Mouse (Mus musculus) telencephalon, adult 2 months (tissue): ENCODE data around the gene Scarb2.
"Not testable (repeated sequence)": the region's sequence is repeated elsewhere in the genome, so short reads cannot be mapped to it uniquely, and the experiment has no call there.

ENCODE experiments used
- DNase-seq: peaks from one replicate; pipeline ENCODE4 v3.0.0-alpha.2; 2011; ENCODE audit warnings: low read depth, low spot score

Gene Scarb2

GRCm38 (mm10) chr5:92506733-92507132 is at the start of gene Scarb2:
TSS of gene Scarb2 (minus strand) at chr5:92506833.
- no peak for DNase-seq

GRCm38 (mm10) chr5:92555905-92556304 is 49.3 kb upstream of the Scarb2 start:
- DNase-seq: no peak

- peak; percentile 40 for DNase-seq
Observed at GRCm38 (mm10) chr5:92554891-92555511, 48.4 kb upstream of the Scarb2 start, which contains the start of gene Fam47e. TSS of gene Fam47e (plus strand) at chr5:92555069.

GRCm38 (mm10) chr5:92554443-92554842 is 47.8 kb upstream of the Scarb2 start:
- no peak for DNase-seq

- DNase-seq: no peak
Observed at GRCm38 (mm10) chr5:92553939-92554338, 47.3 kb upstream of the Scarb2 start.

GRCm38 (mm10) chr5:92552611-92553010 is 46.0 kb upstream of the Scarb2 start:
- no peak for DNase-seq

GRCm38 (mm10) chr5:92539698-92540097 is 33.1 kb upstream of the Scarb2 start:
- no peak for DNase-seq

- no peak for DNase-seq
Observed at GRCm38 (mm10) chr5:92524821-92525258, 18.2 kb upstream of the Scarb2 start.

- DNase-seq: not testable (repeated sequence)
Observed at GRCm38 (mm10) chr5:92521131-92521530, 14.5 kb upstream of the Scarb2 start.

GRCm38 (mm10) chr5:92512066-92512465 is 5.4 kb upstream of the Scarb2 start:
- DNase-seq: no peak

GRCm38 (mm10) chr5:92511256-92511655 is 4.6 kb upstream of the Scarb2 start:
- DNase-seq: no peak

GRCm38 (mm10) chr5:92508853-92509252 is 2.2 kb upstream of the Scarb2 start:
- DNase-seq: no peak

GRCm38 (mm10) chr5:92506301-92506729 is 318 bp downstream of the Scarb2 start:
- no peak for DNase-seq

- peak; percentile 85 for DNase-seq
Observed at GRCm38 (mm10) chr5:92505402-92505865, 1.2 kb downstream of the Scarb2 start.

GRCm38 (mm10) chr5:92504676-92505400 is 1.8 kb downstream of the Scarb2 start:
- DNase-seq: no peak

GRCm38 (mm10) chr5:92503856-92504618 is 2.6 kb downstream of the Scarb2 start:
- DNase-seq: no peak

GRCm38 (mm10) chr5:92503356-92503847 is 3.2 kb downstream of the Scarb2 start:
- DNase-seq: no peak

- no peak for DNase-seq
Observed at GRCm38 (mm10) chr5:92499378-92499777, 7.3 kb downstream of the Scarb2 start.

GRCm38 (mm10) chr5:92498661-92499060 is 8.0 kb downstream of the Scarb2 start:
- DNase-seq: no peak

GRCm38 (mm10) chr5:92498225-92498624 is 8.4 kb downstream of the Scarb2 start:
- DNase-seq: no peak

- no peak for DNase-seq
Observed at GRCm38 (mm10) chr5:92495771-92496409, 10.7 kb downstream of the Scarb2 start.
